Mouse (Mus musculus) heart, embryonic 16.5 days (tissue): Measurements from ENCODE around the gene Hist1h2bf. TPM values are rescaled to one million over a fixed set of nuclear protein-coding genes. Genes with fewer than 3 reads are reported as not detected.
"Not testable (repeated sequence)": the region's sequence is repeated elsewhere in the genome, so short reads cannot be mapped to it uniquely, and the experiment has no call there.

ENCODE experiments used
- ATAC-seq: fragments of 200-750 bp; cut with Nextera tagmentation; replicated peaks from 2 replicates; pipeline ENCODE4 v1.8.0; 2017; ENCODE audit warnings: moderate number of reproducible peaks; ENCODE audit not compliant: insufficient read depth, low FRiP score; ENCODE audit errors: extremely low read depth
- H3K27ac ChIP-seq: fragments of 300-500 bp; sonication (generic); 2 replicates; pipeline ENCODE4 v1.5.1; 2014; ENCODE audit warnings: mild to moderate bottlenecking, low read length, control low read depth, moderate library complexity
- H3K27me3 ChIP-seq: fragments of 300-500 bp; sonication (generic); 2 replicates; pipeline ENCODE4 v1.6.1; 2014; ENCODE audit warnings: low read length, mixed read lengths; ENCODE audit not compliant: control insufficient read depth, insufficient read depth
- H3K36me3 ChIP-seq: fragments of 300-500 bp; sonication (generic); 2 replicates; pipeline ENCODE4 v1.6.1; 2014; ENCODE audit not compliant: control insufficient read depth, insufficient read depth
- H3K4me1 ChIP-seq: fragments of 300-500 bp; sonication (generic); 2 replicates; pipeline ENCODE4 v1.6.1; 2014; ENCODE audit warnings: low read length, mixed read lengths; ENCODE audit not compliant: control insufficient read depth, insufficient read depth
- H3K4me2 ChIP-seq: fragments of 300-500 bp; sonication (generic); 2 replicates; pipeline ENCODE4 v1.6.1; 2014; ENCODE audit warnings: low read depth, mild to moderate bottlenecking, control low read depth, low read length
- H3K4me3 ChIP-seq: fragments of 300-500 bp; sonication (generic); 2 replicates; pipeline ENCODE4 v1.5.1; 2014; ENCODE audit warnings: mild to moderate bottlenecking, control low read depth, low read length
- H3K9ac ChIP-seq: fragments of 300-500 bp; sonication (generic); 2 replicates; pipeline ENCODE4 v1.6.1; 2014; ENCODE audit warnings: low read length, control low read depth
- H3K9me3 ChIP-seq: fragments of 300-500 bp; sonication (generic); replicated peaks from 2 replicates; pipeline ENCODE4 v1.6.1; 2016; ENCODE audit warnings: low read length; ENCODE audit not compliant: control insufficient read depth
- WGBS: fragments of 180-500 bp; shearing (Covaris S2); extraction: QIAGEN DNeasy Blood & Tissue Kit; methylation state at CpG from one replicate; pipeline ENCODE4 v1.1.7; 2014; 5-methylcytosine and 5-hydroxymethylcytosine counted together
- polyA plus RNA-seq: library from polyadenylated mRNA; unstranded; fragments of >200 nt; fragmentation: Nextera tagmentation; extraction: Ambion mirVana; gene quantifications from 2 replicates; pipeline ENCODE4 v1.2.1, GENCODE M21; 2015

The Hist1h2bf gene
- polyA plus RNA-seq, 1 experiment from 2014 or later = 0.37 TPM

DNA sequence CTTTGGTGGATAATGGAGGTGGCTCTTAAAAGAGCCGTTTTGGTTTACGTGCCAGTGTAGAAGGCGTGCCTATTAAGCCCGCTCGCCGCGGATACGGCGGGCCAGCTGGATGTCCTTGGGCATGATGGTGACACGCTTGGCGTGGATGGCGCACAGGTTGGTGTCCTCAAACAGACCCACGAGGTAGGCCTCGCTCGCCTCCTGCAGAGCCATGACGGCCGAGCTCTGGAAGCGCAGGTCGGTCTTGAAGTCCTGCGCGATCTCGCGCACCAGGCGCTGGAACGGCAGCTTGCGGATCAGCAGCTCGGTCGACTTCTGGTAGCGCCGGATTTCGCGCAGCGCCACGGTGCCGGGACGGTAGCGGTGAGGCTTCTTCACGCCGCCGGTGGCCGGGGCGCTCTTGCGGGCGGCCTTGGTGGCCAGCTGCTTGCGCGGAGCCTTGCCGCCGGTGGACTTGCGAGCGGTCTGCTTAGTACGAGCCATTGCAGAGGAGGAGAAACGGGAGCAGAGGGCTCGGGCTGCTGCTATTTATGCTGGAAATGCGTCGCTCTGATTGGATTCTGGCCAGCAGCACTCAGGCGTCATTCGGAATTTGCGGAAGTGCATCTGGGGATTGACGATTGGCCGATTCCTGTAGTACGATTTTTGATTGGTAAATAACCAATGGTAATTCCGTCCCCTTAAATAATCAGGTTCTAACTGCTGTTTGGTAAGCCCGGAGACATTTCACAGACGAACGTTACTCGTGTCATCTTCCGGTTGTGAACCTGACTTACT lies 11.9 kb downstream of the Hist1h2bf start, which contains the start of gene Hist1h3e:
Gene Hist1h3e (minus strand): TSS at position 487 of the 777 bp plus-strand sequence.
- H3K9me3 ChIP-seq, H3K36me3 ChIP-seq, H3K27me3 ChIP-seq, H3K4me1 ChIP-seq: not testable (repeated sequence)
- H3K9ac ChIP-seq = peak within 1 kb of the TSS; percentile 74
- peak; percentile 90 for ATAC-seq
- H3K4me3 ChIP-seq = peak within 1 kb of the TSS; percentile 56
- H3K4me2 ChIP-seq = peak within 1 kb of the TSS; percentile 91
- WGBS = 0% methylated on average over 52 of the region's 67 CpGs
- H3K27ac ChIP-seq = peak within 1 kb of the TSS; percentile 98

DNA sequence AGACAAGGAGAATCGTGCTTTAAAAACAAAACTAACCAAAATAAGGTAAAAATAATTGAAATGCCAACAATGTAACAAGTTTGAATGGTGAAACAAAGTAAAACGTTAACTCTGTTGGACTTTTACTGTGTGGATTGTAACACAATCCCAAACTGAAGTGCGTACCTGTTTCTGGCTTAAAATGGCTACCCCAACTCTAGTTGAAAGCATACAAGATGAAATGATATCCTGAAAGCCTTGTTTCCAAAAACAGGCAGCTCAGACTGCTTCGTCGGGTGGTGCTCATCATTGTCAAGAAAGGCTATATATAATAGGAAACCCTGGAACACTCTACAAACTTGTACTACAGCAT lies 12.5 kb downstream of the Hist1h2bf start:
- not testable (repeated sequence) for H3K27me3 ChIP-seq, H3K4me1 ChIP-seq, H3K36me3 ChIP-seq, ATAC-seq, H3K9me3 ChIP-seq
- WGBS = 0% methylated on average over 2 of the region's 5 CpGs
- peak overlapping the region; percentile 56 for H3K4me3 ChIP-seq
- H3K4me2 ChIP-seq = peak overlapping the region; percentile 91
- H3K9ac ChIP-seq = peak overlapping the region; percentile 74; the same call in 1 of the 2 replicates
- peak overlapping the region; percentile 98 for H3K27ac ChIP-seq

DNA sequence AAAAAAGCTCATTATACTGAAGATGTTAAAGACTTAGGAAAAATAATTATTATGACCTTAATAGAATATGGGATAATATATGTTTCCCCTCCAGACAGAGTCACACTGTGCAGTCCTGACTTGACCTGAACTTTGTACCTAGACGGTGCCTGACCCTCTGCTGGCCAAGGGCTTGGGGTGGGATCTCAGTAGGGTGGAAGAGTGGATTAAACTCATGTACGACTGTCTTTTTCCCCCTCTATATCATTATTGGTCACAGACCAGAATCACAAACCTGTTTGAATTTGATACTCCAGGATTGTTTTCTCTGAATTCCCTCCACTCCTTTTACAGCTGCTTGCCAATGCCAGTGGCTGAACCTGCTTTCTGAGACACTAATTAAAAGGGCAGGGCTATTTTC lies 13.3 kb downstream of the Hist1h2bf start:
- not testable (repeated sequence) for H3K4me3 ChIP-seq, H3K9me3 ChIP-seq, H3K36me3 ChIP-seq, H3K4me2 ChIP-seq, H3K27ac ChIP-seq, H3K4me1 ChIP-seq, H3K9ac ChIP-seq, H3K27me3 ChIP-seq, ATAC-seq
- WGBS = 38% methylated on average over 2 of the region's 2 CpGs

DNA sequence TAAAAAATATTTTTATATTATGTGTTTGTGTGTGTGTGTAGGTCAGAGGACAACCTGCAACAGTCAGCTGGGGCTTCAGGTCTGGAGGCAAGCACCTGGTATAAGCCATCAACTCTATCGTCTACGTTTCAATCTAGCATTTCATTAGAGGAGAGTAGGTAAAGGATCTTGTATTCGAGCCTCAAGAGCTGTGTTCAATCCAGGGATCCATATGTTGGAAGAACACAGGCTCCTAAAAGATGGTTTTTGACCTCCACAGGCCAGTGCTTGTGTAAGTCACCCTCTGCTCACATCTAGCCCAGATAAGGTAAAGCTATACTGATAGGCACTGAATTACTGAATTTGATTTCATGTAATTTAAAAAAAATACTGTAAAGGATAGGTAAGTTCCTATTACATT lies 17.1 kb downstream of the Hist1h2bf start:
- 72% methylated on average over 3 of the region's 3 CpGs for WGBS
- no peak overlapping the region for H3K9ac ChIP-seq
- no peaks in the 10 kb centered on the region for H3K27me3 ChIP-seq
- H3K4me1 ChIP-seq = peaks cover 6% of the 10 kb centered on the region
- no peaks in the 10 kb centered on the region for H3K36me3 ChIP-seq
- 0 out of 2 replicates have a peak overlapping the region, but pooled peaks have one; percentile 4 for H3K4me2 ChIP-seq
- H3K4me3 ChIP-seq = no peak overlapping the region
- no peak for ATAC-seq
- no peaks in the 10 kb centered on the region for H3K9me3 ChIP-seq
- H3K27ac ChIP-seq = no peak overlapping the region; the same call in 1 of the 2 replicates

DNA sequence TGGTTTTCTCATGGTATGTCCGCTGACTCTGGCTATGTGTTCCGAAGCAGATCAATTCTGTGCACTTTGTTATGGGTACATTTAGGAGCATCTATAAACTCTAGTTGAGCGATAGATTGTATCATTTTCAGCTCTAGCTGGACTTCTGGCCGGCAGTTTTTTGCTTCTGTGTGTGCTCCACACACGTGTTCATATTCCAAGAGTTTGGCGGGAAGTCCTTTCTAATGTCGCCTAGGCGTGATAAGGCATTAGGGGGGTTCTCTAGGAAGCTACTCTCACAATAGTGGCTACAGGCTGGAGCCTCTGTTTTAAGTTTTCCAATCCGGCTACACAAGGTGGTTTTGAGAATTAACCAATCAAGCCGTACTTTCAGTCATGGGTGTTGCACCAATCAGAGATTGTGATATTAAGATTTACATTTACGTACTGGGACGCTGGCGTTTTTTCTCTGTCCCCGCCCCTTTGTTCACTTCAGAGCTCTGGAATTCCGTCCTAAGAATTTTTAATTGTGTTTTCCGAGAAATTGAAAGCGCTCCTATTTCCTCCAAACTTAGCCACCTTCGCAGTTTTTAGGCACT lies 18.1 kb downstream of the Hist1h2bf start:
- H3K4me3 ChIP-seq = peak overlapping the region; percentile 55
- H3K36me3 ChIP-seq = no peaks in the 10 kb centered on the region
- H3K27ac ChIP-seq = peak overlapping the region; percentile 93
- H3K27me3 ChIP-seq = no peaks in the 10 kb centered on the region
- peak overlapping the region; percentile 90 for H3K4me2 ChIP-seq
- peaks cover 6% of the 10 kb centered on the region for H3K4me1 ChIP-seq
- WGBS = 0% methylated on average over 18 of the region's 18 CpGs
- no peaks in the 10 kb centered on the region for H3K9me3 ChIP-seq
- peak overlapping the region; percentile 85 for H3K9ac ChIP-seq
- ATAC-seq = peak; percentile 72

DNA sequence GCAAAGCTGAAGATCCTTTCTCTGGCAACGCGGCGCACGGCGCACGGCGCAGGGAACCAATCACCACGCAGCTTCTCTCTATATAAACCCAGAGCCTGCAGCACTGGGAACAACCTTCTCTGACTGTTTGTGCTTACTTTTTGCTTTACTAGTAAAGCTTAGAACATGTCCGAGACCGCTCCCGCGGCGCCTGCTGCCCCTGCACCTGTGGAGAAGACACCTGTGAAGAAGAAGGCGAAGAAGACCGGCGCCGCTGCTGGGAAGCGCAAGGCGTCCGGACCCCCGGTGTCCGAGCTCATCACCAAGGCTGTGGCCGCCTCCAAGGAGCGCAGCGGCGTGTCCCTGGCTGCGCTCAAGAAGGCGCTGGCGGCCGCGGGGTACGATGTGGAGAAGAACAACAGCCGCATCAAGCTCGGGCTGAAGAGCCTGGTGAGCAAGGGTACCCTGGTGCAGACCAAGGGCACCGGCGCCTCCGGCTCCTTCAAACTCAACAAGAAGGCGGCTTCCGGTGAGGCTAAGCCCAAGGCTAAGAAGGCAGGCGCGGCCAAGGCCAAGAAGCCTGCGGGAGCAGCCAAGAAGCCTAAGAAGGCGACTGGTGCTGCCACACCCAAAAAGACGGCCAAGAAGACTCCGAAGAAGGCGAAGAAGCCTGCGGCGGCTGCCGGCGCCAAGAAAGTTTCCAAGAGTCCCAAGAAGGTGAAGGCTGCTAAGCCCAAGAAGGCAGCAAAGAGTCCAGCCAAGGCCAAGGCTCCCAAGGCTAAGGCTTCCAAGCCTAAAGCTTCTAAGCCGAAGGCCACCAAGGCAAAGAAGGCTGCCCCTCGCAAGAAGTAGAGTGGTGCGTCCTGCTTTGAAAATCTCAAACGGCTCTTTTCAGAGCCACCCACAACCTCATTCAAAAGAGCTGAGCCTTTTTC lies 18.8 kb downstream of the Hist1h2bf start:
- ATAC-seq = peak; percentile 77
- Histone ChIP-seq H3K4me2 (peak overlapping the region; percentile 90), H3K4me1 (peaks cover 10% of the 10 kb centered on the region), H3K27ac (peak overlapping the region; percentile 93), H3K9ac (peak overlapping the region; percentile 85), H3K36me3 (no peaks in the 10 kb centered on the region), H3K4me3 (peak overlapping the region; percentile 55), H3K27me3 (no peaks in the 10 kb centered on the region), H3K9me3 (no peaks in the 10 kb centered on the region)
- under 1% methylated on average over 54 of the region's 54 CpGs for WGBS

DNA sequence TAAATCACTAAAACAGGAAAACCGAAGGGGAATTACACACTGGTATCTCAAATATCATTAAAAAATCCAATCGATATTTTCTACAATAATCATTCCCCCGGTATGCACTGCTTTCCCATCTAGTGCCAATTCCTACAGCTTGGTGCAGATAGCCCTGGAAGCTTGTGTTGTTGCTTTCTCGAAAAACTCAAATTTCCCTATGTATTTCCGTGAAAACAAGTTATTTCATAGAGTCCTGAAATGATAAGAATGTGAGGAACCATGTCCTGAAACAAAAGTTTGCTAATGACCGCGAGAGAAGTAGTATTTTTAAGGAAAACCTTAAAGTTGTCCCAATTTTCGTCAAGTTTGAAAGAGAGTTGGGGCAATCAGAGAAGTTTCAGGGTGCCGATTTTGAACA lies 19.6 kb downstream of the Hist1h2bf start:
- Histone ChIP-seq H3K27ac (peak overlapping the region; percentile 93), H3K4me1 (peaks cover 10% of the 10 kb centered on the region), H3K4me3 (peak overlapping the region; percentile 55), H3K36me3 (no peaks in the 10 kb centered on the region), H3K9ac (peak overlapping the region; percentile 85), H3K27me3 (no peaks in the 10 kb centered on the region), H3K9me3 (no peaks in the 10 kb centered on the region), H3K4me2 (peak overlapping the region; percentile 90)
- WGBS = 20% methylated on average over 9 of the region's 9 CpGs
- no peak for ATAC-seq

DNA sequence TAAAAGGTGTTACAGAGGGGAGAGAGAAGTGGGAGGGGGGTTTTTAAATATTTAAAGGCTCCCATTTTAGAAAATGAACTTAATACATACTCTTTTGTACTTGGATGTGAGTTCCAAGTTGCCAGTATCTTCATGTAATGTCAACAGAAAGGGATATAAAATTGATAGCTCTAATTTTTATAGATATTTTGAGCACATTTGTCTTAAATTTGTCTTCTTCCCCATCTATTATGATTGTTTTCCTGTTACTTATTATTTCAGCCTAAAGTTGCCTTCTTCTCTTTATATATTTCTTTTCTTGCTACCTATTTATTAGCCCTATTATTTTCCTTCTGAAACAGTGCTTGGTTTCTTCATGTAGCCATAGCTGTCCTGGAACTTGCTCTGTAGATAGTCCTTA lies 21.0 kb downstream of the Hist1h2bf start, which contains the start of gene Hist1h1d:
Gene Hist1h1d (plus strand): TSS at position 301 of the 400 bp plus-strand sequence.
- Histone ChIP-seq H3K36me3 (no peaks in the 10 kb centered on the region), H3K9ac (peak within 1 kb of the TSS; percentile 85; the same call in 1 of the 2 replicates), H3K27ac (peak within 1 kb of the TSS; percentile 93), H3K4me2 (peak within 1 kb of the TSS; percentile 70), H3K9me3 (no peaks in the 10 kb centered on the region), H3K4me1 (peaks cover 10% of the 10 kb centered on the region), H3K4me3 (no peak within 1 kb of the TSS), H3K27me3 (no peaks in the 10 kb centered on the region)
- no peak for ATAC-seq
